Mouse (Mus musculus): ENCODE measurements around the gene Cnga4.

GRCm38 (mm10) chr7:105361713-105362112, 42.7 kb upstream of the Cnga4 start:
- TF ChIP-seq CTCF (IDR thresholded peaks at IDR 0.05; ENCODE audit: insufficient read depth, low read depth, low read length) (no peak), POLR2A (IDR thresholded peaks at IDR 0.05; ENCODE audit: insufficient read depth, low read depth, low read length) (no peak)
